Mouse (Mus musculus) myocyte (in vitro differentiated cells): ENCODE measurements around the gene Eid3. TPM values are rescaled to one million over a fixed set of nuclear protein-coding genes. Genes with fewer than 3 reads are reported as not detected.

Experiments used
- H3K27me3 ChIP-seq: one replicate; pipeline ENCODE4 v1.6.1; 2011; ENCODE audit not compliant: control insufficient read depth, insufficient read depth, insufficient read length
- H3K36me3 ChIP-seq: one replicate; pipeline ENCODE4 v1.6.1; 2011; ENCODE audit not compliant: control insufficient read depth, insufficient read depth
- H3K4me2 ChIP-seq: one replicate; pipeline ENCODE4 v1.6.1; 2011; ENCODE audit warnings: low read depth, control low read depth
- H3K4me3 ChIP-seq: one replicate; pipeline ENCODE4 v1.5.1; 2011; ENCODE audit warnings: mild to moderate bottlenecking, control low read depth, moderate library complexity
- H3K79me2 ChIP-seq: one replicate; pipeline ENCODE4 v1.6.1; 2011; ENCODE audit not compliant: control insufficient read depth, insufficient read depth
- H3ac ChIP-seq: one replicate; pipeline ENCODE4 v1.6.1; 2011; ENCODE audit not compliant: control insufficient read depth, insufficient read length
- CEBPB ChIP-seq: IDR thresholded peaks from 2 replicates; pipeline ENCODE4 v1.6.1; 2011; ENCODE audit warnings: mild to moderate bottlenecking, moderate library complexity; ENCODE audit not compliant: poor library complexity, insufficient read depth, severe bottlenecking
- E2F4 ChIP-seq: IDR thresholded peaks from one replicate; pipeline ENCODE4 v1.6.1; 2011; ENCODE audit warnings: mild to moderate bottlenecking, control low read depth, moderate library complexity; ENCODE audit not compliant: insufficient read depth
- MAX ChIP-seq: IDR thresholded peaks from one replicate; pipeline ENCODE4 v1.6.1; 2011; ENCODE audit warnings: low read depth, mild to moderate bottlenecking, control low read depth
- MYOD1 ChIP-seq, 3 experiments: IDR thresholded peaks; one replicate each; pipeline ENCODE4 v1.6.1; 2011; ENCODE audit warnings: control low read depth in 2 of 3, low read depth in 2 of 3, mild to moderate bottlenecking in 2 of 3, moderate library complexity in 1 of 3; ENCODE audit not compliant: insufficient read length in 2 of 3, control insufficient read depth in 1 of 3
- MYOG ChIP-seq, 3 experiments: IDR thresholded peaks; one replicate each; pipeline ENCODE4 v1.6.1; 2011; ENCODE audit warnings: control low read depth in 2 of 3, low read depth in 2 of 3, mild to moderate bottlenecking in 2 of 3; ENCODE audit not compliant: insufficient read length in 2 of 3, control insufficient read depth in 1 of 3, insufficient read depth in 1 of 3
- POLR2A ChIP-seq: IDR thresholded peaks from one replicate; pipeline ENCODE4 v1.6.1; 2011; ENCODE audit warnings: low read depth, mild to moderate bottlenecking, control low read depth, moderate library complexity; ENCODE audit not compliant: insufficient read length
- POLR2AphosphoS2 ChIP-seq: IDR thresholded peaks from one replicate; pipeline ENCODE4 v1.6.1; 2011; ENCODE audit warnings: low read depth, control low read depth; ENCODE audit not compliant: insufficient read length
- REST ChIP-seq: IDR thresholded peaks from one replicate; pipeline ENCODE4 v1.6.1; 2011; ENCODE audit warnings: mild to moderate bottlenecking, control low read depth, moderate library complexity; ENCODE audit not compliant: insufficient read depth, insufficient read length
- SRF ChIP-seq: IDR thresholded peaks from one replicate; pipeline ENCODE4 v1.6.1; 2011; ENCODE audit warnings: low read depth; ENCODE audit not compliant: control insufficient read depth, insufficient read length
- TCF12 ChIP-seq: IDR thresholded peaks from one replicate; pipeline ENCODE4 v1.6.1; 2011; ENCODE audit warnings: mild to moderate bottlenecking, control low read depth; ENCODE audit not compliant: poor library complexity, insufficient read depth, severe bottlenecking
- TCF3 ChIP-seq: IDR thresholded peaks from one replicate; pipeline ENCODE4 v1.6.1; 2011; ENCODE audit warnings: low read depth, control low read depth; ENCODE audit not compliant: insufficient read length
- USF1 ChIP-seq: IDR thresholded peaks from one replicate; pipeline ENCODE4 v1.6.1; 2011; ENCODE audit warnings: low read depth, mild to moderate bottlenecking, control low read depth, moderate library complexity
- polyA plus RNA-seq: library from polyadenylated mRNA; unstranded; fragments of >200 nt; fragmentation: generic; extraction: Trizol; gene quantifications from one replicate; pipeline ENCODE4 v1.2.1, GENCODE M21; 2012; ENCODE audit warnings: missing spikeins

The Eid3 gene
- polyA plus RNA-seq = 0.43 TPM

DNA sequence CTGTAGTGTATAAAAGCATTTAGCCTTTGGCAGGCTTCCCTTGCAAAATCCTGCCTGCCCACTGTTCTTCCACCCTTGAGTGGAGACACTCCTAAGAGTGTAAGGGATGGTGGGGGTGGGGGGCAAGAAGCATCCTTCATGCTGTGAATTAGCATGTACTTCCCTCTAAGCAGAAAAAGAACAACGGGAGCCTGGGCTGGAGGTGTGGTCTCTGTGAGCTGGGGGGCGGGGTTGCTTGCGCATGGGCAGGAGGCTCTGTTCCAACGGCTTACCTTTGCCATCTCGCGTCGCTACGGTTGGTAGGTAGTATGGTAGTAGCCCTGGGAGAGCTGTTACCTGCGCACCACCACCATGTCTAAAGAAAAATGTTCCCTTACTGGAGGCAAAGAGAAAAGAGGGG lies at the start of gene Eid3:
Gene Eid3 (plus strand): TSS at position 271 of the 400 bp plus-strand sequence.
- TF ChIP-seq TCF3 (no peak), TCF12 (no peak), POLR2AphosphoS2 (no peak), REST (no peak), USF1 (no peak), MYOG (IDR thresholded peaks at IDR 0.05; ENCODE audit: control insufficient read depth in 1 of 3, insufficient read depth in 1 of 3, insufficient read length in 2 of 3, low read depth in 2 of 3) (no peak)
- peaks cover 16% of the 10 kb centered on the region for H3K36me3 ChIP-seq

DNA sequence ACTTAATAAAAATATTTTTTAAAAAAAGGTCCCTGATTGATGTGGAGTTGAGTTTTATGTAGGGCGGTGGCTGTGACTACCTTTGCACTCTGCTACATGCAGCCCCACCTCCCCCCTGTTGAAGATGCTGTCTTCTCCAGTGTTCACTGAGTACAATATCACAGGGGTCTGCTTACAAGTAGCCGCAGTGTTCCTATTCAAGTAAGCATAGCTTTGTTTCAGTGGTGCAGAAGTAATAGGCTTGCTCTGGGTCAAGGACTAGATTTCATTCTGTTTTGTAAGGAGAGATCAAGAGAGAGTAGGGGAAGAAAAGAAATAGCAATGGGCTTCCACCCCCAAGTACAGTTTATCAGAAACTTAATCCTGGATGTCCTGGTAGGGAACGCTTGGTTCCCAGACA lies 48.9 kb upstream of the Eid3 start:
- H3K4me2 ChIP-seq = no peak overlapping the region
- H3ac ChIP-seq = no peak overlapping the region

More for the DNA sequence above, at the start of gene Eid3:
- peaks cover 99% of the 10 kb centered on the region for H3K79me2 ChIP-seq
- no peak within 1 kb of the TSS for H3K4me3 ChIP-seq
- no peaks in the 10 kb centered on the region for H3K27me3 ChIP-seq
- no peak within 1 kb of the TSS for H3K4me2 ChIP-seq
- H3ac ChIP-seq = no peak within 1 kb of the TSS

DNA sequence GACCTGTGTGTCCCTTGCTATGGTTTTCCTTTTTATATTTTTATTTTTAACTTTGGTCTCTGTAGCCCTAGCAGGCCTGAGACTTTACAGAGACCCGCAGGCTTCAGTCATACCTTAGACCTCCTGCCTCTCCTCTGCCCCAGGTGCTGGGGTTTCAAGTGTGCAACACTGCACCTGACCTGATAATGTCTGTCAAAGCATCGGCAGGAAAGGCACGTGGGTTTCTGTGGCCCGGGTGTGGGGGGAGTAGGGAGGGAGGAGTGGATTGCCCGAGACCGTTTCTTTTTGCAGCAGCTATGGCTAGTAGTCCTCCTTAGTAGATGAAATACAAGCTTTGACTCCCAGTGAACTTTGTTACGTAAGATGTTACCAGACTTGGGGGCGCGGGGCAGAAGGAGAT lies 48.5 kb upstream of the Eid3 start:
- TF ChIP-seq REST = no peak
- no peak for TF ChIP-seq E2F4
- TF ChIP-seq TCF3 = no peak
- TF ChIP-seq MYOG (IDR thresholded peaks at IDR 0.05; ENCODE audit: control insufficient read depth in 1 of 3, insufficient read depth in 1 of 3, insufficient read length in 2 of 3, low read depth in 2 of 3) = no peak
- no peak for TF ChIP-seq TCF12
- no peak for TF ChIP-seq USF1
- no peak for TF ChIP-seq POLR2A
- TF ChIP-seq SRF = no peak
- TF ChIP-seq MYOD1 (IDR thresholded peaks at IDR 0.05; ENCODE audit: control insufficient read depth in 1 of 3, insufficient read length in 2 of 3, low read depth in 2 of 3) = no peak
- TF ChIP-seq MAX = no peak
- TF ChIP-seq POLR2AphosphoS2 = no peak
- TF ChIP-seq CEBPB = no peak

More for the DNA sequence above, 48.9 kb upstream of the Eid3 start:
- TF ChIP-seq E2F4 (no peak), TCF3 (no peak), MYOD1 (IDR thresholded peaks at IDR 0.05; ENCODE audit: control insufficient read depth in 1 of 3, insufficient read length in 2 of 3, low read depth in 2 of 3) (no peak), POLR2AphosphoS2 (no peak), CEBPB (no peak), SRF (no peak)
- no peaks in the 10 kb centered on the region for H3K27me3 ChIP-seq
- H3K4me3 ChIP-seq = no peak overlapping the region
- H3K79me2 ChIP-seq = no peaks in the 10 kb centered on the region
- H3K36me3 ChIP-seq = no peaks in the 10 kb centered on the region

DNA sequence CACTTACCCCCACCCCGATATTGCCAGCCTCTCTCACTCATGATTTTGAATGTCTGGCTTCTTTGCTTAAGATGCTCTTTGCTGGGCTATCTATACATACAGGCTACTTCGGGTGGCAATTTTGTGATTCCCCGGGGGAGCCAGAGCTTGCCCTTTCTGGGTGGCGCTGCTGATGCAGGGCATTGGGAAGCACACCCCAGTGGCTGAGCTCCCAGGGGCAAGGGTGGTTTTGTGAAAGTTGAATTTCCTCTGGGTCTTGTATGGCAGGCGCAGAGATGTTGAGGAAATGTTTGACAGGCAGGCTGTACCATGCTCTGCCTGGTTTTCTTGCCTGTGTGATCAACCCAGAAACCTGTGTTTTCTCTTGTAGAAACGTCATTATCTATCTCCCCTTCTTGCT lies 47.8 kb upstream of the Eid3 start:
- H3K4me3 ChIP-seq = no peak overlapping the region
- TF ChIP-seq REST = no peak
- no peak for TF ChIP-seq POLR2A
- no peak for TF ChIP-seq CEBPB
- no peak for TF ChIP-seq E2F4
- H3K4me2 ChIP-seq = no peak overlapping the region
- H3ac ChIP-seq = no peak overlapping the region
- no peaks in the 10 kb centered on the region for H3K36me3 ChIP-seq
- no peaks in the 10 kb centered on the region for H3K27me3 ChIP-seq
- H3K79me2 ChIP-seq = no peaks in the 10 kb centered on the region

More for the DNA sequence above, 48.5 kb upstream of the Eid3 start:
- Histone ChIP-seq H3ac (no peak overlapping the region), H3K79me2 (no peaks in the 10 kb centered on the region), H3K4me2 (no peak overlapping the region), H3K4me3 (no peak overlapping the region), H3K36me3 (no peaks in the 10 kb centered on the region), H3K27me3 (no peaks in the 10 kb centered on the region)

DNA sequence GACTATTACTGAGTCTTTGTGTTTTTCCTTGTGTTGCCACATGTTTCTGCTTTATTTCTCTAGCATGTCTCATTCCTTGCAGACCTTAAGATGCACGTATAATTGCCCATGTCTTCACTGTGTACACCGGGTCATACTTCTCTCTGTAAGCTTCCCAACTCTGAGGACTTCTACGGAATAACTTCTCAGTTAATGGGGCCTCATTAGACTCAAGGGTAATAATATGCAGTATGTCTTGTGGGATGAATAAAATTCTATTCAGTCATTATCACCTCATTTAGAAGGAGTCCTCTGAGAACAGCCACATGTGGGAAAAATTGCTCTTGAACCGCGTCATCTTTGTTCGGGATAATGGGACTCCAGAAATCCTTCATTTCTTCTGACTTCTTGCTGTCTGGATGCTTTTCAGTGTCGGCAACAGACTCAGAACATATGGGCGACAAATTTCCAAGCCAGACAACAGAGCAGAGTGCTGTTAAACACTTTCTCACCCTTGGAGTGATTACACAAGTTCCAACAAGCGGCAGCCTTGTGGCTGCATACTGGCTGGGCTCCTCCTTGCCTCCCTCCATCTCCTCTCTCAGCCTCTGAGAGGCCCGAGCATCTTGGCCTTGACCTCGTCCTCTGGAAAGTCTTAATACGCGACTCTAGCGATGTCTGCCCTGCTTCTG lies 43.2 kb upstream of the Eid3 start:
- H3K36me3 ChIP-seq = no peaks in the 10 kb centered on the region
- no peaks in the 10 kb centered on the region for H3K79me2 ChIP-seq
- no peaks in the 10 kb centered on the region for H3K27me3 ChIP-seq
- H3K4me3 ChIP-seq = no peak overlapping the region
- no peak overlapping the region for H3ac ChIP-seq
- no peak for TF ChIP-seq MYOG (IDR thresholded peaks at IDR 0.05; ENCODE audit: control insufficient read depth in 1 of 3, insufficient read depth in 1 of 3, insufficient read length in 2 of 3, low read depth in 2 of 3)
- TF ChIP-seq TCF3 = no peak
- no peak for TF ChIP-seq MAX
- no peak for TF ChIP-seq MYOD1 (IDR thresholded peaks at IDR 0.05; ENCODE audit: control insufficient read depth in 1 of 3, insufficient read length in 2 of 3, low read depth in 2 of 3)
- TF ChIP-seq SRF = no peak
- no peak for TF ChIP-seq REST
- no peak for TF ChIP-seq TCF12
- TF ChIP-seq USF1 = no peak
- TF ChIP-seq CEBPB = no peak
- TF ChIP-seq E2F4 = no peak
- no peak for TF ChIP-seq POLR2AphosphoS2
- TF ChIP-seq POLR2A = no peak
- H3K4me2 ChIP-seq = no peak overlapping the region
